Mouse (Mus musculus): ENCODE measurements around the gene Mc1r.
"Not testable (repeated sequence)": the region's sequence is repeated elsewhere in the genome, so short reads cannot be mapped to it uniquely, and the experiment has no call there.

The Mc1r gene

GRCm38 (mm10) chr8:123411781-123412327 lies 4.9 kb downstream of the Mc1r start:
- no peak for DNase-seq

GRCm38 (mm10) chr8:123412560-123413170 lies 5.8 kb downstream of the Mc1r start:
- DNase-seq: peak; percentile 66

- no peak for DNase-seq
Observed at GRCm38 (mm10) chr8:123414255-123414654, 7.3 kb downstream of the Mc1r start.

GRCm38 (mm10) chr8:123414997-123415696 lies 8.2 kb downstream of the Mc1r start:
- not testable (repeated sequence) for DNase-seq

- no peak for DNase-seq
Observed at GRCm38 (mm10) chr8:123415967-123416943, 9.3 kb downstream of the Mc1r start.

GRCm38 (mm10) chr8:123416944-123417555 lies 10.1 kb downstream of the Mc1r start:
- no peak for DNase-seq

GRCm38 (mm10) chr8:123419711-123420110 lies 12.8 kb downstream of the Mc1r start:
- DNase-seq: no peak

GRCm38 (mm10) chr8:123420525-123421281 lies 13.8 kb downstream of the Mc1r start:
- DNase-seq: no peak

GRCm38 (mm10) chr8:123421325-123421724 lies 14.4 kb downstream of the Mc1r start:
- no peak for DNase-seq

GRCm38 (mm10) chr8:123422056-123422780 lies 15.3 kb downstream of the Mc1r start:
- DNase-seq: peak; percentile 78

GRCm38 (mm10) chr8:123422781-123423159 lies 15.9 kb downstream of the Mc1r start:
- DNase-seq: no peak

- no peak for DNase-seq
Observed at GRCm38 (mm10) chr8:123423441-123423840, 16.5 kb downstream of the Mc1r start, which contains the start of gene Def8. Gene Def8, plus strand, starts transcription at chr8:123423527.

GRCm38 (mm10) chr8:123426511-123427509 lies 19.9 kb downstream of the Mc1r start:
- DNase-seq: no peak

GRCm38 (mm10) chr8:123427639-123428275 lies 20.9 kb downstream of the Mc1r start:
- DNase-seq: no peak

GRCm38 (mm10) chr8:123428343-123428893 lies 21.5 kb downstream of the Mc1r start:
- DNase-seq: no peak

- no peak for DNase-seq
Observed at GRCm38 (mm10) chr8:123428939-123429721, 22.2 kb downstream of the Mc1r start.

- not testable (repeated sequence) for DNase-seq
Observed at GRCm38 (mm10) chr8:123429722-123430013, 22.8 kb downstream of the Mc1r start.

- DNase-seq: not testable (repeated sequence)
Observed at GRCm38 (mm10) chr8:123430936-123431335, 24.0 kb downstream of the Mc1r start.

All from right cerebral cortex, postnatal 14 days (tissue).